Mouse (Mus musculus) testis, adult 2 months (tissue): ENCODE results near the gene Ppp2r5c. TPM values are rescaled to one million over a fixed set of nuclear protein-coding genes. Genes with fewer than 3 reads are reported as not detected.

Source experiments
- H3K27ac ChIP-seq: fragments of 200-500 bp; 2 replicates; pipeline ENCODE4 v1.5.1; 2012; ENCODE audit warnings: low read depth, low read length; ENCODE audit not compliant: control insufficient read depth, insufficient read depth
- H3K27me3 ChIP-seq: fragments of 200-500 bp; 2 replicates; pipeline ENCODE4 v1.6.1; 2012; ENCODE audit warnings: mild to moderate bottlenecking, low read length, moderate library complexity; ENCODE audit not compliant: control insufficient read depth, insufficient read depth
- H3K36me3 ChIP-seq: fragments of 200-500 bp; 2 replicates; pipeline ENCODE4 v1.6.1; 2012; ENCODE audit warnings: mild to moderate bottlenecking, low read length; ENCODE audit not compliant: control insufficient read depth, insufficient read depth
- H3K4me1 ChIP-seq: fragments of 200-500 bp; 2 replicates; pipeline ENCODE4 v1.6.1; 2012; ENCODE audit warnings: low read length; ENCODE audit not compliant: control insufficient read depth, insufficient read depth
- H3K4me3 ChIP-seq: fragments of 200-500 bp; 2 replicates; pipeline ENCODE4 v1.5.1; 2012; ENCODE audit warnings: low read depth, mild to moderate bottlenecking, low read length, moderate library complexity, mixed read lengths; ENCODE audit not compliant: control insufficient read depth
- CTCF ChIP-seq: fragments of 200-500 bp; IDR thresholded peaks from 2 replicates; pipeline ENCODE4 v1.5.1; 2012; ENCODE audit warnings: low read depth, mild to moderate bottlenecking, inconsistent platforms, low read length, moderate library complexity; ENCODE audit not compliant: control insufficient read depth, insufficient read depth, insufficient replicate concordance
- POLR2A ChIP-seq: fragments of 200-500 bp; IDR thresholded peaks from 2 replicates; pipeline ENCODE4 v1.6.1; 2012; ENCODE audit warnings: low read depth, mild to moderate bottlenecking, inconsistent platforms, low read length, moderate library complexity; ENCODE audit not compliant: control insufficient read depth
- polyA plus RNA-seq: library from polyadenylated mRNA; depleted of rRNA; stranded (reverse); fragments of >200 nt; gene quantifications from 2 replicates; pipeline ENCODE4 v1.2.3, GENCODE M21; 2012

The Ppp2r5c gene
- polyA plus RNA-seq, 1 experiment: 202 TPM

- H3K4me1 ChIP-seq: no peaks in the 10 kb centered on the region
- TF ChIP-seq POLR2A (no peak), CTCF (no peak)
- no peaks in the 10 kb centered on the region for H3K27me3 ChIP-seq
- H3K36me3 ChIP-seq: no peaks in the 10 kb centered on the region
- no peak overlapping the region for H3K4me3 ChIP-seq
- H3K27ac ChIP-seq: no peak overlapping the region
These were observed 88.4 kb downstream of the Ppp2r5c start for GRCm38 (mm10) chr12:110535361-110535760.

DNA sequence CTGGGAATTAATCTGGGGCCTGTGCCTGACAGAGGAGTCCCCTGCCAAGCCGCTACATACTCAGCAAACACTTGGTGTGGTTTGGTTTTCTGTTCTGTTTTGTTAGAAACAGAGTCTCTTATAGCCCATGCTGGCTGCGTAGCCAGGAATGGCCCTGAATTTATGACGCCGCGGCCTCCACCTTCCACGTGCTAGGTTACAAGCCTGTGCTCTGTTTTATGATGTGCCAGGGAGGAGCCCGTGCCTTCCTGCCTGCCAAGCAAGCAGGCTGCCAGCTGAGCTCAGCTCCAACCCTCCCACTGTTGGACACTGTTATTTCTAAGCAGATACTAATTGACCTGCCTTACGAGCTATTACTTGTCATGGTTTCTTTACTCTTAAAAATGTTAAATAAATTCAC, 90.8 kb downstream of the Ppp2r5c start:
- TF ChIP-seq CTCF: no peak
- TF ChIP-seq POLR2A: no peak
- Histone ChIP-seq H3K4me1 (no peaks in the 10 kb centered on the region), H3K4me3 (no peak overlapping the region), H3K36me3 (no peaks in the 10 kb centered on the region), H3K27ac (no peak overlapping the region), H3K27me3 (no peaks in the 10 kb centered on the region)

DNA sequence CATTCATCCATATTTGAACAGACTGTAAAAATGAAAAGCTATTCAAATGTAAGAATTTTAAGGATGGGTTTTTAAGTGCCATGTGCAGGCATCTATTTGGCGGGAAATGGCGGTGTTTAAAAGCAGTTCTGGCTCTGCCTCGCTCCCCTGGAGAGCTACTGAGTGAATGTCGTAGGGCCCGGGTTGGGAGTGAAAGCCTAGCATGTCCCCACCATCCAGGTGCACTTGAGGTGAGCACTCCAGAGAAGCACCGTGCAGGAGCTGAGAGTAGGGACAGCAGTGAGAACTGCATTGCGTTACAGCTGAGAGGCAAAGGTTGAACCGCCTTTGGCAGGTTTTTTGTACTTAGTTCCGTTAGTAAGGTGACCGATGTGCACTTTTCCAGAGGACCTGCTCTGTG, 92.4 kb downstream of the Ppp2r5c start:
- Histone ChIP-seq H3K27ac (no peak overlapping the region), H3K27me3 (no peaks in the 10 kb centered on the region), H3K4me1 (no peaks in the 10 kb centered on the region), H3K36me3 (no peaks in the 10 kb centered on the region), H3K4me3 (no peak overlapping the region)
- TF ChIP-seq CTCF (no peak), POLR2A (no peak)

DNA sequence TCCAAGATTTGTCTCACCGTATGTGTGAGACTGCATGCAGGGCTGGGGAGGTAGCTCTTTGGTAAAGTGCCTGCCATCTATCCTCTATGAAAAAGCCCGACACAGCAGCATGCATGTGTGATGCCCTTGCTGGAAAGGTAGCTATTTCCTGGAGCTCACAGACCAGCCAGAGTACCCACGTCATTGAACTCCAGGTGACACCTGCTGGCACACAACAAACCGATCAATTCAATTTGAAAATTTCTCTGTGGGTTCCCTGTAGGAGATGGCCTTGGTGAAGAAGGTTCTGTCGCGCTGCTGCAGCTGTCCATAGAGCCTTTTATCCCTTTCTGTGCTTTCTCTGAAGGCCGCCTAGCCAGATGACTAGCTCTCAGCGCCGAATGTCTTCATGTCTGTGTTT, 92.9 kb downstream of the Ppp2r5c start:
- H3K27ac ChIP-seq: no peak overlapping the region
- H3K36me3 ChIP-seq: no peaks in the 10 kb centered on the region
- no peak for TF ChIP-seq CTCF
- no peak for TF ChIP-seq POLR2A
- no peak overlapping the region for H3K4me3 ChIP-seq
- H3K27me3 ChIP-seq: no peaks in the 10 kb centered on the region
- H3K4me1 ChIP-seq: no peaks in the 10 kb centered on the region

GRCm38 (mm10) chr12:110540273-110540672, 93.4 kb downstream of the Ppp2r5c start:
- TF ChIP-seq POLR2A: no peak
- no peak for TF ChIP-seq CTCF
- Histone ChIP-seq H3K4me1 (no peaks in the 10 kb centered on the region), H3K4me3 (no peak overlapping the region), H3K27ac (no peak overlapping the region), H3K36me3 (no peaks in the 10 kb centered on the region), H3K27me3 (no peaks in the 10 kb centered on the region)

- H3K27me3 ChIP-seq: no peaks in the 10 kb centered on the region
- TF ChIP-seq POLR2A (no peak), CTCF (no peak)
- no peaks in the 10 kb centered on the region for H3K36me3 ChIP-seq
- H3K27ac ChIP-seq: no peak overlapping the region
- no peak overlapping the region for H3K4me3 ChIP-seq
- no peaks in the 10 kb centered on the region for H3K4me1 ChIP-seq
These were observed 94.1 kb downstream of the Ppp2r5c start for GRCm38 (mm10) chr12:110541001-110541400.

- Histone ChIP-seq H3K4me1 (no peaks in the 10 kb centered on the region), H3K27me3 (no peaks in the 10 kb centered on the region), H3K4me3 (no peak overlapping the region), H3K27ac (no peak overlapping the region), H3K36me3 (no peaks in the 10 kb centered on the region)
- no peak for TF ChIP-seq POLR2A
- no peak for TF ChIP-seq CTCF
These were observed 94.6 kb downstream of the Ppp2r5c start for GRCm38 (mm10) chr12:110541528-110541927.

DNA sequence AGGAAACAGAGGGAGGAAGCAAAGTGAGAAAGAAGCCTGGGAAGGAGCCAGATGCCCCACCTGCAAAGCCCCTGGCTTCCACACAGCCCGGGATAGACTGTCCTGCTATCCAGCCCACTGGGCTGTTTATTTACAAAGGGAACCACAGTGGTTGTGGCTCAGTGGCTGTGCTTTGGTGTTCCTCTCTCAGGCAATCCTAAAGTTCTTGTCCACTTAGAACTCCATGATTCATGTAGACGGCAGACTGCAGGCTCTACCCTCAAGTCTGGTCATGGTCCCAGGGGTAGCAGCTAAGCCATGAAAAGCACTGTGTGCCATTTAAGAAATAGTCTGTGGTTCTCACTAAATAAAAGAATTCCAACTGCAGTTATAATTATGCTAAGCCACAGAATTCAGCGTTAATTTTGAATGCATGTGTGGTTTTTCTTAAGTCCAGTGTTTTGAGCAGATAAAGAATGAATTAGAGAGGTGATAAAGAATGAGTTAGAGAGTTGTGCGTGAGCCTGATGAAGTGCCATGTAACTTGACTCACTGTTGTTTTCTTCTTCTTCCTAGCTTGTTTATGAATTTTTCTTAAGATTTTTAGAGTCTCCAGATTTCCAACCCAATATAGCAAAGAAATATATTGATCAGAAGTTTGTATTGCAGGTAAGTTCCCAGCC, 98.3 kb downstream of the Ppp2r5c start:
- H3K36me3 ChIP-seq: no peaks in the 10 kb centered on the region
- H3K4me1 ChIP-seq: no peaks in the 10 kb centered on the region
- TF ChIP-seq CTCF: no peak
- TF ChIP-seq POLR2A: no peak

GRCm38 (mm10) chr12:110547573-110547972, 100.7 kb downstream of the Ppp2r5c start:
- no peaks in the 10 kb centered on the region for H3K27me3 ChIP-seq
- H3K4me1 ChIP-seq: no peaks in the 10 kb centered on the region
- TF ChIP-seq CTCF (no peak), POLR2A (no peak)
- no peaks in the 10 kb centered on the region; the same call in 1 of the 2 replicates for H3K36me3 ChIP-seq
- no peak overlapping the region for H3K4me3 ChIP-seq
- H3K27ac ChIP-seq: no peak overlapping the region

More for the DNA sequence above, 98.3 kb downstream of the Ppp2r5c start:
- Histone ChIP-seq H3K27ac (no peak overlapping the region), H3K27me3 (no peaks in the 10 kb centered on the region), H3K4me3 (no peak overlapping the region)
